Mouse (Mus musculus): ENCODE measurements around the gene Hoxa4.

Hoxa4 gene

DNA sequence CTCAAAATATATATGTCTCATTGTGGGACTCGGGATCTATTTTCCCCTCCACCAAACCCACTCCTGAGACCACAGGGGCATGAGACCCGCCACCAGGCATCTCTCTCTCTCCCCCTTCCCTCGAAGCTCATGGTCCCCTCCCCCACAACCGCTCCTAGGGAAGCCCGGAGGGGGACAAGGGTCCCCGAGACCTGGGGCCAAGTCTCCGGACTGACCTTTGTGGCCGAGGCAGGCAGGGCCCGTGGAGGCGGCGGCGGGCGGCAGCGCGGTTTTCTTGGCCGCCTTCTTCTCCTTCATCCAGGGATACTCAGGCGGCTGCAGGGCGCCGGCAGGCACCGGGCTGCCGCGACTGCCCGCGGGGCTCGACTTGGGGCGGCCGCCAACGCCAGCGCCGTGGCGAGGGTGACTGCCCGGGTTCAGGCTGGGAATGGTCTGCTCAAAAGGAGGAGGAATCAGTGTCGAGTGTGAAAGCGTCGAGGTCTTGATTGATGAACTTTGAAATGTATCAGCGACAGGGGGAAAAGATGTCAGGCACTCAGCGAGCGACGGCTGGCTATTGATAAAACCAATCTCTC is 27.4 kb downstream of the Hoxa4 start:
- no peak for DNase-seq

DNA sequence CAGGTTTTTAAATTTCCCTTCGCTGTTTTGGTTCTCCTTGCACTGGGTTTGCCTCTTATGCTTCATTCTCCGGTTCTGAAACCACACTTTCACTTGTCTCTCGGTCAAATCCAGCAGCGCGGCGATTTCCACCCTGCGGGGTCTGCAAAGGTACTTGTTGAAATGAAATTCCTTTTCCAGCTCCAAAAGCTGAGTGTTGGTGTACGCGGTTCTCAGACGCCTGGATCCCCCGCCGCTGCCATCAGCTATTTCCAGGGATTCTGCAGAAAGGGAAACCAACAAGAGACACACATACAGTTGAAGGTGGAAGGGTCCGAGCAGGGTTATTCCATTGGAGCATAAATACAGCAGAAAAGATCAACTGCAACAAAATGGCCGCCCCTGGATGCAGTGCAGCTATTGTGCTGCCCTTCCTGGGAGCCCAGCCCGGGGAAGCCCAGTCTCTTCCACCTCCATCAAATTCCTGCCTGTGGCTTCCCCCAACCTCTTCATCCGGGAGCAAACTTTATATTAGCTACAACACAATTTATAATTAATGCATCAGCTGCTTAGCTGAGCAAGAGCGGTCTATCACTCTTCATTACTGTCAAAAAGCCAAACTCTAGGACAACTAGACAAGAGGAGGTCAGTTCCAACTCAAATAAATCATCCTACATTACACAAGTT is 28.1 kb downstream of the Hoxa4 start:
- no peak for DNase-seq

GRCm38 (mm10) chr6:52162611-52163365 is 28.8 kb downstream of the Hoxa4 start:
- no peak for DNase-seq

GRCm38 (mm10) chr6:52162093-52162380 is 29.5 kb downstream of the Hoxa4 start:
- DNase-seq = no peak

DNA sequence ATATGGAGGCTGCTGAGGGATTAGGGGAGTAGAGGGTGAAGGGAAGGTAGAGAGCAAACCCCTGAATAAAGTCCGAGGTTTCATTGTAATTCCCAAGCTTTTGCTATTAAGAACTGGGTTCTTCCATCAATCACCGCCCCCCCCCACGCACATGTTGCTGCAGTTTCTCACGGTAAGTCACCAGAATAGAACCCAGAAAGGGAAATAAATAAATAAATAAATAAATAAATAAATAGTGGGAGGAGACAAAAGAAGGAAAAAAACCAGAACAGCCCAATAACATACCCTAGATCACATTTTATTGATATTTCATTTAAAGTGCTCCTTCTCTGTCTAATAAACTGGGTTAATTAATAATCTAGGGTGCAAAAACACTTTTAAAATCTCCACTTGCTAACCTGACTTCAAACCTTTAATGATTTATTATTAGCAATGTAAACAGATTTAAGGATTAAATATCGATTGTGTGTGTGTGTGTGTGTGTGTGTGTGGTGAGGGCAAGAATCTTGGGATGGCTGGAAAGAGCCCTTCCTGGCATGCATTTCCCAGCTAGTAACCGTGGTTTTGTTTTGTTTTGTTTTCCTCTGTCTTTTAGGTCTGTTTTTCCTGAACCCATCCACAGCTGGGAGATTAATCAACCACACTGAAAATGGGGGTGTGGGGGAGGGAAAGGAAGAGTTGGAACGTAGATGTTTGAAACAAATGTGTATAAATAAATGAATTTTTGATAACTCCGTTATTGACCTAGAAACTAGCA is 30.0 kb downstream of the Hoxa4 start:
- no peak for DNase-seq

DNA sequence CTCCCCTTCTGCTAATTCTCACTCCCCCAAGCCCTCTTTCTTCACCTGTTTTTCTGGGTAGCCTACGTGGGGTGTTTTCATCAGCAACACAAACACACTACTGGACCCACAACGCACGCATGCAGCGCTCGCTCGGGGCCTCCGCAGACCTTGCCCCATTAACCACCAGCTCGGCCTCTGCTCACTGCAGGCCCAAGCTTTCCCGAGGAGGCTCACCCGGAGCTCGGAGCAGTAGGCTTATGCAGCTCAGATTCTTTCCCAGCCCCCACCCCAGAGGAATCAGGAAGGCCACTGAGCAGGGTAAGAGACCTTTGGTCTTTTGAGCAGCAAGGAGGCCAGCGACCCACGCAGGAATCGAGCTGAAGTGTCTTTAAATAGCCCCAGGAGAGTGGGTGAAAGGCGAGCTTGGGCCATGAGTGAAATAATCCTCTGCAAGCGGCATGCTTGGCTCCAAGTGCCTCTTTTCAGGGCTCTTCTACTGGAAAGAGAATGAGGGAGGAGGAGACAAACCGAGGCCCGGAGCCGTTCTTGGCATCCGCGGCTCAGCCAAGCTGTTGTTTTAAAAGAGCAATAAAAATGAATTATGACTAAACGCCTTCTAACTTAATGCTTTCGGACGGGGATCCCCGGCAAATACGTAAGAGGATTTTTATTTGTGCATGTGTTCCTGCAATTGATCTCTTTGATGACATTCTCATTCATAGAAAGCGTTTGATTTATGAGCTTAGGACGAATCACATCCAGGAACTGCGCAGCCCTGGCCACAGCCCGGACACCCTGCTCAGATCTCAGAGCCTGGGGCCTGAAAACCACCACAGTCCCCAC is 30.8 kb downstream of the Hoxa4 start:
- DNase-seq = no peak

GRCm38 (mm10) chr6:52159979-52160378 is 31.6 kb downstream of the Hoxa4 start:
- no peak for DNase-seq

- DNase-seq = no peak
Measured at GRCm38 (mm10) chr6:52159164-52159761, 32.3 kb downstream of the Hoxa4 start.

DNA sequence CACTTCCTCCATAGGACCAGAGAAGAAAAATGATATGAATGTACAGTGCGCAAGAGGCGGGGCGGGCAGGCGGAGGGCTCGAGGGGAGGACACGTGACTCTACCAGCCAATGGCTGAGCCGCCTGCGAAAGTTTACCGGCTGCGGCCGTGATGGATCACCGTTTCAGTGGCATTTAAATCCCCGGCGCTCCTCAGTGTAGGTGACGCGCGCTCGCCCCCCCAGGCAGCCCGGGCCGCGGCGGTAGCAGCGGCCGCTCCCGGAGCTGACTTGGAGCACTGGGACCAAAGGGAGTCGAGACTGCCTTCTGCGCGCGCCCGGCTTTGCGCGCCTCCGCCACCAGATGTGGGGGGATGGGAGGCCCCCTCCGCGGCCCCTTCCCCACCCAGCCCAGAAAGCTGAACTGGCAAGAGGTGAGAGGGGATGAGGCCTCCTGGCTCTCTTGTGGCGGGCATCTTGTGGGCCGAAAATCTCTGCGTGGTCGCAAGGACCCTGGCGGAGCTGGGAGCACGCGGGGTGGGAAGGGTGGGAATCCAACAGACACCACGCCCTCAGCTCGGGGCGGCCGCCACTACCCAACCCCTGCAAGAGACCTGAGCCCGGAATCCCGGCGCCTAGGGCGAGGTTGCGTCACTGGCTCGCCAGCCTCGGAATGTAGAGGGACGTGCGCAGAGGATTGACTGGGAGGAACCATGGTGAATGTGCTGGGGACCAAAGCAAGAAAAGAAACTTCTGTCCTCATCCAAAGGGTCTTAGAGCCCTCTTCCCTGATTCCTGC is 33.1 kb downstream of the Hoxa4 start, which contains the start of gene Hoxa1:
Hoxa1 (minus strand) TSS at position 42 of the 776 bp plus-strand sequence.
- DNase-seq = no peak

- no peak for DNase-seq
Measured at GRCm38 (mm10) chr6:52157466-52158275, 33.9 kb downstream of the Hoxa4 start.

GRCm38 (mm10) chr6:52156551-52157200 is 34.9 kb downstream of the Hoxa4 start:
- DNase-seq = no peak

DNA sequence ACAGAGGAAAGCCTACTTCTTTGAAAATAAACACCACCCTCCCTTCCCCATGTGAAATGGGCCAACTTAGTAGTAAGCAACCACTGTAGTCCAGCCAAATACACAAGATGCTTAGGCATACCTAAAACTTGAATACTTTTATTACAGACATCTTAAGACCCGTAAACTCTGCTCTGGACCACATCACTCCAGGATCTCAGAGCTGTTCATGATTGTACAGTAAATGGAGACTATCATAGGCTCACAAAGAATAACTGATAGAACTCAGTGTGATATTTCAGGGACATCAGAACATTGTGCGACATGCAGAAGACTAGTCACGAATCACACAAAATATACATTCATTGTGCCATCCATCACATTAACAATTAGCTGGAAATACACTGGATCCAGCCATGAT is 36.1 kb downstream of the Hoxa4 start:
- no peak for DNase-seq

GRCm38 (mm10) chr6:52154044-52154443 is 37.5 kb downstream of the Hoxa4 start:
- no peak for DNase-seq

- DNase-seq = no peak
Measured at GRCm38 (mm10) chr6:52153270-52153669, 38.3 kb downstream of the Hoxa4 start.

- DNase-seq = no peak
Measured at GRCm38 (mm10) chr6:52152226-52153193, 39.0 kb downstream of the Hoxa4 start.

DNA sequence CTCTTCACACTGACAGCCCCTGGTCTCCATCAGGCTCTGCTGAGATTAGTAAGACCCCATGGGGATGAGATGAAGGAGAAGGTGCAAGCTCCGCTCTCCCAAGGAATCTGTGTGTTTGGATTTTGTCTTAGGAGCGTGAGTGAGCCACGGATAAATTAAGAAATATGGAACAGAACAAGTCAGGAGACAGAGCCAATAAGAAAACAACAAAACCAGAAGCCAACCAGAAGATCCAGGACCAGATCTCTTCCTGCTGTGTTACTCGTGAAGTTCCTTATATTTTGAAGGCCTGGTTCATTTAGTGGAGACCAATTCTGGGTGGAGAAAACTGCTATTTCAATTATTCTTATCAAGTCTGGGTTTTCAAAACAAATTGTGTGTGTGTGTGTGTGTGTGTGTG is 40.0 kb downstream of the Hoxa4 start:
- no peak for DNase-seq

GRCm38 (mm10) chr6:52150401-52150966 is 41.1 kb downstream of the Hoxa4 start:
- DNase-seq = no peak

Measured in right cerebral cortex, postnatal 14 days (tissue).